Mouse (Mus musculus) ovary, postnatal 36 days (tissue): Measurements from ENCODE around the gene Lsm10.

Source experiments
- DNase-seq: peaks from one replicate; pipeline ENCODE4 v3.0.0; 2022; ENCODE audit warnings: low spot score, mixed read lengths

Gene Lsm10

DNA sequence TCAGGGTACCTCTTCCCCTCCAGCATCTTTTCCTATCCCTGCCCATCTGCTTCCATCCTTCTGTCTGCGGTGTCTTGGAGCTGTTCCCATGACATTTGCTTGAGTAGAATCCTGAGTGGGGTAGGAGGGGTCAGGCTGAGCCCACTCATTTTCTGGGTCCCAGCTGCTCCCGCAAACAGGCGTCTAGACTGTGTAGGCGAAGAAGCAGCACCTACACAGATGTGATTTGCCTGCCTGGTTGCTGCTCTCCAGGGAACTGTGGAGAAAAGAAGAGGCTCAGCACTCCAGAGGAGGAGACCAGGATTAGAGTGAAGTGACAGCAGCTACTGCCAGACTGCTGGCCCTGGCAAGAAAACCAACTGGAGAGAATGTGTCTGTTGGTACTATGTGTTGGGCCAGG is 22.2 kb downstream of the Lsm10 start:
- no peak for DNase-seq

GRCm38 (mm10) chr4:126119051-126119450 is 22.6 kb downstream of the Lsm10 start:
- DNase-seq, result no peak

GRCm38 (mm10) chr4:126120052-126120451 is 23.6 kb downstream of the Lsm10 start:
- no peak for DNase-seq

GRCm38 (mm10) chr4:126120506-126120905 is 24.1 kb downstream of the Lsm10 start:
- DNase-seq, result no peak

DNA sequence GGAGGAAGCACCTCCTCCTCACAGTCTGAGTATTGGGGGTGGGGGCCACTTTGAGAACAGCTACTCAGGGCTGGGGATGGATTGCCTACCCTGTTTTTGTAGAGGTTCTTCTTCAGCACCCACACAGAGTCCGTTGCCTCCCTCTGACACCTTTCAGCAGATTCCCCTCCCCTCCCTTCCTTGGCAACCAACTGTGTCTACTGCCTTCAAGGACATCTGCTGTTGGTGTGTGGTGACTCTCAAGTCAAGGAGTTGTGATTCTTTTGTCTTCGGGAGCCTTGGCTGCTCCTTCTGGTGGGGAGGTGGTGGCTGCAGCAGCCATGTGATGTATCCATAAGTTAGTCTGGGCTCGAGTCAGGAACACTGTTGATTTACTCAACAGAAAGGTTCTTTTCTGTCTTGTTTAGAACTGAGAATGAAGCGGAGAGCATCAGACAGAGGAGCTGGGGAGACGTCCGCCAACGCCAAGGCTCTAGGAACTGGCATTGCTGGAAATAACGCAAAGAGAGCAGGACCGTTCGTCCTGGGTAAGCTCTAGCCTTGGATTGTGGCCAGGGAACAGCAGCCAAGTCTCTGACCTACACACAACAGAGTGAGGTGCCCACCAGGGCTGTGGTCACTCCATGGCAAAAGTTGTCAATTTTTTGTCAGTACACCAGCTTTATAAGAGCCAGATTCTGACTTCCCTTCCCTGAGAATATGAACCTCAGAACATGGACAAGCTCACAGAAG is 27.1 kb downstream of the Lsm10 start:
- peak; percentile 21 for DNase-seq

DNA sequence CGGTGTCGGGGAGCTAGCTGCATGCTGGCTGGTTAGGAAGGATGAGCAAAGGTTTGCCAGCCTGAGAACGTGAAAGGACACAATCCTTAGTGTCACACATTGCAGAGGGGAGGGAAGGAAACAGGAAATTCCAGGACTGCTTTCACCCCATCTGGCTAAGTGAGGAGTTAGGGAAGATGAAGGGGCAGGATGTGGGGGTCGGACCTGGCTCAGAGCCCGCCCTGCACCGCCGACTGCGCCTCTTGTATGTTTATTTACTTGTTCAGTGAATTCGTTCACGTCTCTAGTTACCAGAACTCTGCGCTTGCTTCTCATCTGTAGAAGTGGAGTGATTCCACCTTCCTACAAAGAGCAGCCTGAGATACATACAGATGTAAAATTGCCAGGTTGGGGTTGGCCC is 34.1 kb downstream of the Lsm10 start:
- no peak for DNase-seq

DNA sequence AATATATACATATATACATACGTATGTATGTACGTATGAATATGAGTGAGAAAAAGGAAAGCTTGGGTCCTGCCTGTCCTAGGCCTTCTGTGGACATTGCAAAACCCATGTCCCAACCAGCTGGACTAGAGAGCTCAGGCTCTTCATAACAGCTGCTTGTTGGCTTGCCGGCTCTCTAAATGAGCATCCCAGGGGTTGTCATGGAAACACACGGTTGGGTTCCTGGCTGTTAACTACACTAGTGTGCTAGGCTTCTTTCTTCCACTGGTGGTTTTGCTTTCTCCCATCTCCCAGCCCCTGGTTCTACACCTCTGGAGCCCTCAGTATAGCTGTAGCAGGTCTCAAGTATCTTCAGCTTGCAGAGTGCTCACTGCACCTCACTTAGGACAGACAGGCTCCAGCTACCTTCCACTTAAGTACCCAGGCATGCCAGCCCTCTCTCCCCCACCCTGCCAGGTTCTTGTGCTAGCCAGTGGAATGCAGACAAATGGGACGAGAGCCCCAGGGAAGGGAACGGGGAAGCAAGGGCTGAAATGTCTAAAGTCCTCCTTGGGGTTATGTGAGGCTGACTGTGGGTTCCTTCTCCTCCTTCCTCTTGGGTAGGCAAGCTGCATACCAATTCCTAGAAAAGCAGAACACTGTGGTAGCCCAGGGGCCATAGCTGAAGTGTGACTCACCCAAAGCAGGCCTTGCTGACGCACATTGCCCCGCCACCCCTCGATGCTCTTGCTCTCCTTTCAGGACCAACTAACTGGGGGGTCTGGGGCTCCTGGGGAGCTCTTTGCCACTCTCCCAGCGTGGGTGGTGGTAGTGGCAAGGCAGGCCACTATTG is 35.1 kb downstream of the Lsm10 start:
- DNase-seq, result no peak

- DNase-seq, result no peak
Measured at GRCm38 (mm10) chr4:126132636-126133264, 36.3 kb downstream of the Lsm10 start.

GRCm38 (mm10) chr4:126134236-126134635 is 37.8 kb downstream of the Lsm10 start:
- DNase-seq, result no peak

- DNase-seq, result no peak
Measured at GRCm38 (mm10) chr4:126134639-126135038, 38.2 kb downstream of the Lsm10 start.

GRCm38 (mm10) chr4:126137773-126138172 is 41.4 kb downstream of the Lsm10 start:
- no peak for DNase-seq

DNA sequence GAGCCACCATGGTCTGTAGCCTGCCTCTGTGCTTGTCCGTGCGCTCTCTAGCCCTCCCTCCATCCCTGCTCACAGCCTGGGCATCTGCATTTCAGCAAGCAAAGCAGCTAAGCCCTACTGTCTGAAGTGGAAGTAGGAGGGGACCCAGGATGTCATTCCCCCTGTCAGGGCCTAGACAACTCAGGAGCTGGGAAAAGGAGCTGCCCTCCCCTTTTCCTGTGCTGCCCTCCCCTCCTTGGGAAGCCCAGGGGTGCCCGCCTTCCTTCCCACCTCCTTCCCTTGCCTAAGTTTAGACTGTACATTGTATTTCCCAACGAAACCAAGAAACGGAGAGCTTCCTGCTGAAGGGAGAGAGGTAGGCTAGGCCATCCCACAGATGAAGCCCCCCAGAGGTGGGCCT is 44.6 kb downstream of the Lsm10 start:
- DNase-seq, result no peak

- no peak for DNase-seq
Measured at GRCm38 (mm10) chr4:126145396-126145795, 49.0 kb downstream of the Lsm10 start.

- no peak for DNase-seq
Measured at GRCm38 (mm10) chr4:126146974-126147532, 50.6 kb downstream of the Lsm10 start.

GRCm38 (mm10) chr4:126147533-126148160 is 51.2 kb downstream of the Lsm10 start, which contains the start of gene Eva1b:
Gene Eva1b (plus strand): TSS chr4:126147744.
- peak; percentile 64 for DNase-seq
